Mouse (Mus musculus) megakaryocyte, embryonic 14.5 days (primary cell): ENCODE results near the gene Mettl16. TPM values are rescaled to one million over a fixed set of nuclear protein-coding genes. Genes with fewer than 3 reads are reported as not detected.

Experiments
- H3K27me3 ChIP-seq: replicated peaks from 2 replicates; pipeline ENCODE3; 2012; ENCODE audit warnings: inconsistent platforms
- H3K36me3 ChIP-seq: replicated peaks from 2 replicates; pipeline ENCODE3; 2012; ENCODE audit warnings: low read length, inconsistent platforms, mixed read lengths
- H3K4me1 ChIP-seq: 2 replicates; pipeline ENCODE4 v1.6.1; 2012; ENCODE audit warnings: inconsistent platforms
- H3K4me3 ChIP-seq: replicated peaks from 2 replicates; pipeline ENCODE3; 2012; ENCODE audit warnings: moderate library complexity, mild to moderate bottlenecking, inconsistent platforms
- H3K9me3 ChIP-seq: 2 replicates; pipeline ENCODE4 v1.6.1; 2012; ENCODE audit warnings: inconsistent platforms
- FLI1 ChIP-seq: IDR thresholded peaks from 2 replicates; pipeline ENCODE4 v1.6.1; 2012; ENCODE audit warnings: low read length, inconsistent platforms, mixed read lengths
- GATA1 ChIP-seq: IDR thresholded peaks from 3 replicates; pipeline ENCODE4 v1.6.1; 2012; ENCODE audit warnings: mixed read lengths, low read length, inconsistent platforms, borderline replicate concordance
- polyA plus RNA-seq: library from polyadenylated mRNA; stranded (reverse); fragments of >175 nt; gene quantifications from 2 replicates; pipeline ENCODE4 v1.2.3, GENCODE M21; 2012; ENCODE audit warnings: low replicate concordance; ENCODE audit not compliant: insufficient read depth

The Mettl16 gene
- polyA plus RNA-seq, 1 experiment = 10.4 TPM

GRCm38 (mm10) chr11:74865252-74865651 is 94.6 kb downstream of the Mettl16 start:
- peaks cover 48% of the 10 kb centered on the region for H3K36me3 ChIP-seq
- H3K9me3 ChIP-seq = no peaks in the 10 kb centered on the region
- H3K27me3 ChIP-seq = peaks cover 30% of the 10 kb centered on the region
- H3K4me3 ChIP-seq = no peak overlapping the region
- peaks cover 30% of the 10 kb centered on the region for H3K4me1 ChIP-seq
- TF ChIP-seq FLI1 (no peak), GATA1 (no peak)

GRCm38 (mm10) chr11:74866640-74867039 is 96.0 kb downstream of the Mettl16 start:
- no peak for TF ChIP-seq GATA1
- TF ChIP-seq FLI1 = no peak
- no peak overlapping the region for H3K4me3 ChIP-seq
- peaks cover 48% of the 10 kb centered on the region for H3K36me3 ChIP-seq
- peaks cover 34% of the 10 kb centered on the region for H3K27me3 ChIP-seq
- no peaks in the 10 kb centered on the region for H3K9me3 ChIP-seq
- peaks cover 26% of the 10 kb centered on the region for H3K4me1 ChIP-seq

GRCm38 (mm10) chr11:74867181-74867580 is 96.6 kb downstream of the Mettl16 start:
- Histone ChIP-seq H3K27me3 (peaks cover 31% of the 10 kb centered on the region), H3K4me1 (peaks cover 26% of the 10 kb centered on the region), H3K36me3 (peaks cover 46% of the 10 kb centered on the region), H3K9me3 (no peaks in the 10 kb centered on the region), H3K4me3 (no peak overlapping the region)
- TF ChIP-seq GATA1 (no peak), FLI1 (no peak)

- Histone ChIP-seq H3K36me3 (peaks cover 40% of the 10 kb centered on the region), H3K9me3 (no peaks in the 10 kb centered on the region), H3K27me3 (peaks cover 30% of the 10 kb centered on the region), H3K4me3 (no peak overlapping the region), H3K4me1 (peaks cover 17% of the 10 kb centered on the region)
- TF ChIP-seq FLI1 = no peak
- TF ChIP-seq GATA1 = no peak
Measured at GRCm38 (mm10) chr11:74868046-74868760, 97.6 kb downstream of the Mettl16 start.

- Histone ChIP-seq H3K4me3 (no peak overlapping the region), H3K4me1 (peaks cover 16% of the 10 kb centered on the region), H3K36me3 (peaks cover 32% of the 10 kb centered on the region), H3K9me3 (no peaks in the 10 kb centered on the region), H3K27me3 (peaks cover 32% of the 10 kb centered on the region)
- no peak for TF ChIP-seq GATA1
- TF ChIP-seq FLI1 = no peak
Measured at GRCm38 (mm10) chr11:74869603-74870002, 99.0 kb downstream of the Mettl16 start.

- peaks cover 34% of the 10 kb centered on the region for H3K27me3 ChIP-seq
- peaks cover 24% of the 10 kb centered on the region for H3K4me1 ChIP-seq
- TF ChIP-seq FLI1 (no peak), GATA1 (no peak)
- peaks cover 23% of the 10 kb centered on the region for H3K36me3 ChIP-seq
- no peaks in the 10 kb centered on the region for H3K9me3 ChIP-seq
- no peak overlapping the region for H3K4me3 ChIP-seq
Measured at GRCm38 (mm10) chr11:74870544-74870943, 99.9 kb downstream of the Mettl16 start.

- H3K4me1 ChIP-seq = peaks cover 24% of the 10 kb centered on the region
- H3K36me3 ChIP-seq = peaks cover 23% of the 10 kb centered on the region
- TF ChIP-seq GATA1 (no peak), FLI1 (no peak)
- H3K4me3 ChIP-seq = no peak overlapping the region
- H3K27me3 ChIP-seq = peaks cover 34% of the 10 kb centered on the region
- H3K9me3 ChIP-seq = no peaks in the 10 kb centered on the region
Measured at GRCm38 (mm10) chr11:74870991-74871622, 100.5 kb downstream of the Mettl16 start.

- Histone ChIP-seq H3K36me3 (no peaks in the 10 kb centered on the region), H3K4me3 (no peak overlapping the region), H3K9me3 (no peaks in the 10 kb centered on the region), H3K27me3 (peaks cover 19% of the 10 kb centered on the region), H3K4me1 (peaks cover 32% of the 10 kb centered on the region)
- TF ChIP-seq FLI1 (no peak), GATA1 (no peak)
Measured at GRCm38 (mm10) chr11:74874630-74875029, 104.0 kb downstream of the Mettl16 start.

- no peak overlapping the region for H3K4me3 ChIP-seq
- peaks cover 21% of the 10 kb centered on the region for H3K4me1 ChIP-seq
- H3K27me3 ChIP-seq = peaks cover 9% of the 10 kb centered on the region
- no peaks in the 10 kb centered on the region for H3K9me3 ChIP-seq
- H3K36me3 ChIP-seq = no peaks in the 10 kb centered on the region
- TF ChIP-seq GATA1 = no peak
- no peak for TF ChIP-seq FLI1
Measured at GRCm38 (mm10) chr11:74876801-74877200, 106.2 kb downstream of the Mettl16 start.

Other genes starting within 250 kb of the Mettl16 start
- 0.42 and 0.81 TPM in 2 replicates for gene Rap1gap2, start 159.9 kb upstream of the Mettl16 start, polyA plus RNA-seq
- 0.06 and 0.41 TPM in 2 replicates for gene Ccdc92b, start 151.2 kb upstream of the Mettl16 start, polyA plus RNA-seq
- gene Cluh, start 121.3 kb upstream of the Mettl16 start, polyA plus RNA-seq = 2.1 and 8.3 TPM in 2 replicates
- 10.5 and 11.5 TPM in 2 replicates for gene Pafah1b1, start 46.2 kb upstream of the Mettl16 start, polyA plus RNA-seq
- 59.1 and 85.0 TPM in 2 replicates for gene Mnt, start 60.1 kb downstream of the Mettl16 start, polyA plus RNA-seq
- 3.6 and 5.7 TPM in 2 replicates for gene Sgsm2, start 126.2 kb downstream of the Mettl16 start, polyA plus RNA-seq
- 6.4 TPM in 1 of 2 replicates, not detected in the other for gene Tsr1, start 127.2 kb downstream of the Mettl16 start, polyA plus RNA-seq
- 30.5 and 35.3 TPM in 2 replicates for gene Smg6, start 155.0 kb downstream of the Mettl16 start, polyA plus RNA-seq
- gene Srr, start 155.1 kb downstream of the Mettl16 start, polyA plus RNA-seq = 1.3 TPM in 1 of 2 replicates, not detected in the other